Mouse (Mus musculus) layer of hippocampus, adult 2 months (tissue): Measurements from ENCODE around the gene Slc1a3. TPM values are rescaled to one million over a fixed set of nuclear protein-coding genes. Genes with fewer than 3 reads are reported as not detected.

Experiments used
- DNase-seq, 2 experiments: peaks; one replicate each; pipeline ENCODE4 v3.0.0; 2022; ENCODE audit warnings: low spot score in 2 of 2
- H3K27ac ChIP-seq: fragments of 200-600 bp; 2 replicates; pipeline ENCODE4 v1.8.1; 2022
- H3K4me3 ChIP-seq: fragments of 200-600 bp; 2 replicates; pipeline ENCODE4 v1.8.1; 2022; ENCODE audit warnings: mild to moderate bottlenecking
- CTCF ChIP-seq: fragments of 200-600 bp; conservative IDR thresholded peaks from 2 replicates; pipeline ENCODE4 v1.8.1; 2022; ENCODE audit warnings: antibody characterized with exemption, mild to moderate bottlenecking, moderate library complexity
- long read RNA-seq, 2 experiments: library from polyadenylated mRNA; stranded (forward); transcript quantifications; one replicate each; pipeline ENCODE4 v2.0.0; 2021; ENCODE audit warnings: borderline mapping rate in 2 of 2
- total RNA-seq, 2 experiments: library from RNA; stranded (reverse); gene quantifications; 2 replicates each; pipeline ENCODE4 v1.2.3; 2021

Gene Slc1a3
- total RNA-seq: 100 to 1,000 TPM; 388 to 405 TPM
- long read RNA-seq, experiment 1, full-length matches to known transcripts: 437 of 518 reads
- long read RNA-seq, experiment 1, partial matches to known transcripts: 48 of 518 reads
- long read RNA-seq, experiment 1, other reads (novel, unspliced or antisense): 33 of 518 reads
- long read RNA-seq, experiment 2, full-length matches to known transcripts: 599 of 685 reads
- long read RNA-seq, experiment 2, partial matches to known transcripts: 70 of 685 reads
- long read RNA-seq, experiment 2, other reads (novel, unspliced or antisense): 16 of 685 reads

DNA sequence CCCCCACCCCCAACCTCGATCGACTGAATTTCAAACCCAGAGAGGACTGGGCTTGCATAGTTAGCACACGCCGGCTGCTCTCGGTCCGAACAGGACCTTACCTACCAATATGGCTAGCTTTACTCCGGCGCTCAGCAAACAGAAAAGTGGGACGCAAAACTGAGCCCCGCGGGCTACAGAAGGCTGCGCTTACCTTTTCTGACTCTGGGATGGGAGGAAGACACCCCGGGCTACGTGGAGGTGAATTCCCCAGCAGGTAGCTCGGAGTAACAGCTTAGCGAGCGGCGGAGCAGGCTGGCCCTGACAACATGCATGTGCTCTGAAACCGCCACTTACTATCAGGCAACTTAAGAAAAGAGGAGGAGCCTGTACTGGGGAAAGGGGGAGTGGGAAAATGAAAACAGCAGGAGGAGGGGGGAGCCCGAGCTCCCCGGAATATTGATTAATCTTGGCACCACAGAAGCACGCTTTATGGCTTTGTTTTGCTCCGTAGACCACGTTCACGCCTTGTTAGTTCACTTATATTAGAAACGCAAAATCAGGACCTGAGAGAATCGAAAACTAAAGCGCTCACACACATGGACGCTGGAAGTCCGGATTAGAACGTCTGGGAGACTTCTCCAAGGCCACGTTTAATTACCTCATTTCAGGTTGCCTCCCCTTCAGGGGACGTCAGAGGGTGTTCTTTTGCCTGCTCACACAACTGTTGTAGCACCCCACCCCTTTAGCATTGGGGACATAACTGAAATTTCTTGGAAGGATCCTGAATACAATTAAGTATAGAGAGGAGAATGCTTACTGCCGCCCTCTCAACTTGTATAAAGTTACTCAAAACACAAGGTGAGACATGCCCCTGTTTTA is at the start of gene Slc1a3:
TSS of gene Slc1a3 (minus strand) at position 619 of the 861 bp plus-strand sequence.
- TF ChIP-seq CTCF: no peak
- Histone ChIP-seq H3K4me3 (peak within 1 kb of the TSS; percentile 63), H3K27ac (peak within 1 kb of the TSS; percentile 95)
- peak; percentile 35 to 51 for DNase-seq

DNA sequence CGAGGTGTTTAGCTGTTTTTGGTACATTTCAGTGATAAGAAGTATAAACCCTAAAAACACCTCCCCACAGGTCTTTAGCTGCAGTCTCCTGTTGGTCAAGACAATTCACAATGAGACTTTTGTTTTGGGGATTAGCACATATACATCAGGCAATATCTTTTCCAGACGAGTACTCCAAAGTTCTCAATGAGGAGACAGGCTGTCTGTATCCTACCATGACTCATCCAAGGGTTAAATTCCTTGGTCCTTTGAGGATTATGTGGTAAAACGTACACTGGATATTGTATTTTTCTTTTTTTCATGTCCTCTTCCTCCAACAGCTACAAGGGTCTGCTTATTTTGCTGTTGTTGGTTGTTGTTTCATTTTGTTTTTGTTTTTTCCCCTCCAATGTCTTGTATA is 48.5 kb upstream of the Slc1a3 start:
- no peak for TF ChIP-seq CTCF
- DNase-seq: no peak
- Histone ChIP-seq H3K27ac (no peak overlapping the region), H3K4me3 (no peak overlapping the region)

DNA sequence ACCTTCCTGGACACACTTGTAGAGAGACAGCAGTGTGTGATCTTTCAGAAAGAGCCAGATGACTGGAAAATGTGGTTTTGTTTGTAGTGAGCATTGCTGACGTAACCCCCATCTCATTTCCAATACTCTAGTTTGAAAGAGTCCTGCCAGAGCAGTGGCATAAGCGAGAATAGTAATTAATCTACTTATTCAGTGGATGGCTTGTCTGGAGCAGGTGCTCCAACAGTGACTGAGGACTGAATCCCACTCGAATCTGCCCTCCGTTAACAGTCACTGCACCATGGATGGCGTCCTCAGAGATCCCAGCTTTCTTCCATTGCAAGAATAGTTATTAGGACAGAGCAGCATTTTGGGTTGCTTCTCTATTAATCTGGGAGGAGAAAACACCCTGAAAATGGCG is 45.9 kb upstream of the Slc1a3 start:
- DNase-seq: no peak
- no peak for TF ChIP-seq CTCF

DNA sequence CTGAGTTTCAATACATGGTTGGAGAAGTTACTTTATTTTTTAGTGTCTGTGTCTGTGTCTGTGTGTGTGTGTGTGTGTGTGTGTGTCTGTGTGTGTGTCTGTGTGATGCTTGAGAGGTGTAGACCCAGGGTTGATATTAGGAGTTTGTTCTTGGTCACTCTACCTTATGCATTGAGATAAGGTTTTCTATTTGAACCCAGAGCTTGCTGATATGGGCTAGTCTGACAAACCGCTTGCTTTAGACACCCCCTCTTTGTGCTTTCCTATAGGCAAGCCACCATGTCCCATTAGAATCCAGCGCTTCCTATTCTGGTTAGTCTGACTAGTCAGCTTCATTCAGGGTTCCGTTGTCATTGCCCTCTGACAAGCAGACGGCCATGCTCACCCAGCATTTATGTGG is 39.2 kb upstream of the Slc1a3 start:
- Histone ChIP-seq H3K27ac (no peak overlapping the region), H3K4me3 (no peak overlapping the region)
- no peak for DNase-seq
- TF ChIP-seq CTCF: no peak

More for the DNA sequence above, 45.9 kb upstream of the Slc1a3 start:
- Histone ChIP-seq H3K27ac (no peak overlapping the region), H3K4me3 (no peak overlapping the region)

DNA sequence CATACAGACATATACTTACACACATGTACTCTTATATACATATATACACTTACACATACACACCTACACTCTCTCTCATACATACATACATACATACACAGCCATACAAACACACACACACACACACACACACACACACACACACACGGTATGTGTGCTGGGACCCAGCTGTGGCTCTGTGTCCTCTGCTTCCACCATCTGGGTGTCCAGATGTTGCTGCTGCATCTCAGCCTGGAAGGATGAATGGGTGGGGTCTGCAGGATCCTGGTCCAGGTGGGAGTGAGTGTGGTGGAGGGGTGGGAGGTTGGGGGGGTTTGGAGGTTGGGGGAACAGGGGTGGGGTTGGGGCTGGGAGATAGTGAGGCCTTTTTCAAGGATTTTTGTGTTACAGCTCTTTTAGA is 38.2 kb upstream of the Slc1a3 start:
- DNase-seq: no peak
- Histone ChIP-seq H3K27ac (no peak overlapping the region), H3K4me3 (no peak overlapping the region)
- no peak for TF ChIP-seq CTCF

DNA sequence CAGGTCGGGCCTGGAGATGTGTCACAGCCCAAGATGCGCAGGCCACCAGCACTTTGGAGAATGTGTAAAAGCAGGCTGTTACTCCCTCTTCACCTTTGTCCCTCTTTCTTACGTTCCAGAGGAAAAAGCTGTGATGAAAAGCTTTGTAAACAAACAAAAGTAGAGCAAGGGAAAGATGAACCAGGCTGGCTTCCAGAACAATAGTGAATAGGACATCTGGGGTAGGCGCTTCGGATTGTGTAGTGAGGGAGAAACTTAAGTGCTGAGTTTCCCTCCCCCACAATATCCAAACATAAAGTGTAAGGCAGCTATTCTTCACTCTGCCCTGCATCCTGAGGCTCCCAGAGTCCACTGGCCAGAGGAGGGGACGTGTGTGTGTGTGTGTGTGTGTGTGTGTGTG is 31.0 kb upstream of the Slc1a3 start:
- H3K27ac ChIP-seq: peak overlapping the region; percentile 28; the same call in 1 of the 2 replicates
- no peak for TF ChIP-seq CTCF
- H3K4me3 ChIP-seq: no peak overlapping the region
- DNase-seq: no peak

DNA sequence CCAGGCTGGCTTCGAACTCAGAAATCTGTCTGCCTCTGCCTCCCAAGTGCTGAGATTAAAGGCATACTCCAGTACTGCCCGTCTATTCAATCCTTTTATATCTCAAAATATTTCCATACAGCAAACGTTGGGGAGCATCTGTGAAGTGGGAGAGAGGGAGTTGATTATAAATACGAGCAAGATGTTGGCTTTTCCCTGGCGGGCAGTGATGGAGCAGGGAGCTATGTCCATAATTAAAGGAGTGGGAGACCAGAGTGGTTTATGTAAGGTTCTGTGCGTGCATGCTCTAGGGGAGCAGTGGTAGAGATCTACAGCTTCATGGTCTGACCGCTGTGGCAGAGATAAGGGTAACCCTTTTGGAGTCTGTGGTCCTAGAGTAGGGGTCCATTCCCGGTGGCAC is 30.2 kb upstream of the Slc1a3 start:
- no peak for TF ChIP-seq CTCF
- DNase-seq: no peak
- Histone ChIP-seq H3K27ac (no peak overlapping the region), H3K4me3 (no peak overlapping the region)

DNA sequence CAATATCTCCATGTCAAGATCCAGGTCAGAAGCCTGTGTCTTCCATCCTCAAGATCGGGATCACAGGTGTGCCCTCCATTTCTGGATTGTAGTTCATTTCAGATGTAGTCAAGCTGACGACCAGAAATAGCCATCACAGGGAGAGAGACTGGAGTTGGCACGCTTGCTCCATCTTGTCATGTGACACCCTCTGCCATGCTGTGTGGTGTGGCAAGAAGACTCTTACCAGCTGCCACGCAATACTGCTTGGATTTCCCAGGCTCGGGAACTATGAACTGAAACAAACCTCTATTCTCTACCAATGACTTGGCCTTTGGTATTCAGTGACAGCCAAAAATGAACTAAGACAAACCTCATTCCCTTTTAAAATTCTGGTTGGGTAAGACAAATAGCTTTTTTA is 27.6 kb upstream of the Slc1a3 start:
- DNase-seq: no peak
- 0 out of 2 replicates have a peak overlapping the region, but pooled peaks have one; percentile 39 for H3K27ac ChIP-seq
- no peak for TF ChIP-seq CTCF
- H3K4me3 ChIP-seq: no peak overlapping the region

DNA sequence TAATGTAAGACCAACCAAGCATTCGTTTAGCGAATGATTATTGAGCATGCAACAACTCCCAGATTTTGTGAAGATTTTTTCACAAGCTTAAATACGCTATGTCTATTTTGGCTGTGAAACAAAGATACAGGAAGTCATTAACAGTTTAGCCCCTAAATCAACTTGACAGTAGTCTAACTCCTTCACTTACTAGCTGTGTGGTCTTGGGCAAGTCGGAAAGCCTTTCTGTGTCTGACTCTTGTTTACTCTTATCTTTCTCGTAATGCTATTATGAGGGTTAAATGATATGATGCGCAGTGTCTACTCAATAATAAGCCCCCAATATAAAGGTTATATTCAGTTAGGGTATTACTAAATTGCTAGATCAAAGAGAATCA is 23.8 kb upstream of the Slc1a3 start:
- no peak for TF ChIP-seq CTCF
- no peak for DNase-seq

DNA sequence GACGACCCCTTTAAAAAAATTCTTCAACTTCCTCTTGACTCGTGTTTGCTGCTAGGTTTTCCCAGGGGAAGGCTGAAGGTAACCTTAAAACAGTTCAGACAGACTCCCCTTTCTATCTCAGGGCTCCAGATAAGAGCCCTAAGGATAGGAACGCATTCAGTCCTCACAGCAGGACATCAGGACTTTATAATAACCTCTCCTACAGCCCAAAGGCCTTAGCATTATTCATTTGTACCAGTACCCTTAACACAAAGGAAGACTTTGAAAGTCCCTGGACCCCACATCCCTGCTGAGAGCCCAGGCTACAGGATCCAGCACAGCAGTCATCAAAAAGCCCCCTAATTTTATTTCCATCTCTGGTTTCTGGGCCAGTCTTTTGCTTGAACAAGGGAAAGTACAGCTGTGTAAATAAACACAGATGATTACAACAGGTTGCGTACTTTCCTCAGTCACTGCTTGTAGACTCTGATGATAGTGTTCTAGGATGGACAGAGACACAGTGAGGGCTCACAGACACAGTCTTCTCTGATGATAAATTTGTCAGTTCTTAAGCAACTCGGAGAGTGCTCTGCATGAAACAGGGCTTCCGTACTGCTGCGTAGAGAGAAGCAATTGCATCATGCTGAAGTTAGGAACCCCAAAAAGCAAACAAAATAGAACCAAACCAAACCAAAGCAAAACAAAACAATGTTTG is 23.3 kb upstream of the Slc1a3 start:
- Histone ChIP-seq H3K27ac (peak overlapping the region; percentile 72), H3K4me3 (no peak overlapping the region)
- DNase-seq: no peak
- no peak for TF ChIP-seq CTCF

More for the DNA sequence above, 23.8 kb upstream of the Slc1a3 start:
- Histone ChIP-seq H3K27ac (peak overlapping the region; percentile 72), H3K4me3 (no peak overlapping the region)

DNA sequence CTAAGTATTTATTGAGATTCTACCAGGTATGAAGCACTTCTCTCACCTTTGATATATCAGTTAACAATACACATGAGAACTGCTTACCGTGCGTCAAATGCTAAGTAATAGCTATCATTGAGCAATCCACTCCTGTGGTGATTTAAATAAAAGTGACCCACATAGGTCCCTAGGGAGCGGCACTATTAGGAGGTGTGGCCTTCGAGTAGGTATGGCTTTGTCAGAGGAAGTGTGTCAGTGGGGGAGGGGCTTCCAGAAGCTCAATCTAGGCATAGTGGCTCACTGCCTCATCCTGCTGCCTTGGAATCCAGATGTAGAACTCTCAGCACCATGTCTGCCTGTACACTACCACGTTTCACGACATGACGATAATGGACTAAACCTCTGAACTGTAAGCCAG is 18.3 kb upstream of the Slc1a3 start:
- Histone ChIP-seq H3K4me3 (no peak overlapping the region), H3K27ac (no peak overlapping the region)
- TF ChIP-seq CTCF: no peak
- DNase-seq: no peak

DNA sequence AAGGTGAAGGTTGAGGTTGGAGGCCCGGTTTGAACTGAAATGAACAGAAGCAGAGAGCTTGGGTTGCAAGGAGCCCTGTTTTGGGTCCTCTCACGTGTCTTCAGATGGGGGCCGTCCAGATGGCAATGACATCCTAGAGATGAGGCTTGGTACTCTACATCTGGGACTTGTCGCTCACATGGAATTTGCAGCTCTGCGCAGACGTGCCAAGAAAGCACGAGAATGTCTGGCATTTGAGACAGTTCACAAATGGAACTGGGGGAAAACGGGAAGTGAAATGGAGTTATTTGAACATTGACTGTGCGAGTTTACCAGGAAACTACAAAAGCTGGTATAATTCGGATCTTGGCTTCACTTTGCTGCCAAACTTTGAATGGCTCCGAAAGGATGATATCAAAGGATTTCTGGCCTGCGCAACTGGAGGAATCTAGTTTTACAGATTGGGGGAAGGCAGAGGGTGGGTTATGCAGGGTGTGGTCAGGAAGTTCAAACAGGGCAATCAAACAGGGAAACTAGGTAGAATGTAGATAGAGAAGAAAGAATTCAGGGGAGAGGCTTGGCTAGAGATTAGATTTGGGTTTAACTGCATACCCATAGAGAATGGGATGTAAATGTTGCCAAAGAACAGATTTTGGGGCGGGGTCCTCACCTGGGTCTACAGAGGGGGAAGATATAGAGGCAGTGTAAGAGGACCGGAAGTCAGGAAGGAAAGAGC is 12.0 kb upstream of the Slc1a3 start:
- TF ChIP-seq CTCF: no peak
- DNase-seq: no peak
- H3K27ac ChIP-seq: no peak overlapping the region

More for the DNA sequence above, 12.0 kb upstream of the Slc1a3 start:
- no peak overlapping the region for H3K4me3 ChIP-seq
